Mouse (Mus musculus): ENCODE results near the gene Tmem59l. TPM values are rescaled to one million over a fixed set of nuclear protein-coding genes. Genes with fewer than 3 reads are reported as not detected.
"Not testable (repeated sequence)": the region's sequence is repeated elsewhere in the genome, so short reads cannot be mapped to it uniquely, and the experiment has no call there.

Gene Tmem59l
- polyA plus RNA-seq, 1 experiment from 2014 or later = 123 TPM

DNA sequence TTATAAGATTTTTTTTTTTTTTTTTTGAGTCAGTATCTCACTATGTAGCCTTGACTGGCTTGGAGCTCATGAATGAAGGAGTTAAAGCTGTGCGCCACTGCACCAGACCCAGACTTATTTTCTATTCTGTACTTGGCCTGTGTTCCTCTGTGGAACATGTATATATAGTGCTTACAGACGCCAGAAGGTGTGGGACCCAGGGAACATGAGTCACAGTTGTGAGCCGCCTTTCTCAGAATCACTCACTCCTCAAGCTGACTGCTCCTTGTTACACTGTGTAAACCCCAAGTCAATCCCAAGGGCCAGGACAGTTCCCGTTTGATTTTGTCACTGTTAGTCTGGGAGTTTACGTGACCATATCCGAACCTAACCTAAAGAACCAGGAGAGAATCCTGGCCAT, 31.9 kb upstream of the Tmem59l start:
- H3K4me1 ChIP-seq = peaks cover 15% of the 10 kb centered on the region
- H3K4me3 ChIP-seq = no peak overlapping the region
- WGBS = 95% methylated on average over 6 of the region's 6 CpGs
- no peak for ATAC-seq (replicated peaks)
- H3K27ac ChIP-seq = no peak overlapping the region
- H3K9ac ChIP-seq = no peak overlapping the region
- H3K27me3 ChIP-seq (replicated peaks) = no peaks in the 10 kb centered on the region
- no peaks in the 10 kb centered on the region for H3K36me3 ChIP-seq (replicated peaks)
- no peak overlapping the region for H3K4me2 ChIP-seq
- H3K9me3 ChIP-seq = no peaks in the 10 kb centered on the region

DNA sequence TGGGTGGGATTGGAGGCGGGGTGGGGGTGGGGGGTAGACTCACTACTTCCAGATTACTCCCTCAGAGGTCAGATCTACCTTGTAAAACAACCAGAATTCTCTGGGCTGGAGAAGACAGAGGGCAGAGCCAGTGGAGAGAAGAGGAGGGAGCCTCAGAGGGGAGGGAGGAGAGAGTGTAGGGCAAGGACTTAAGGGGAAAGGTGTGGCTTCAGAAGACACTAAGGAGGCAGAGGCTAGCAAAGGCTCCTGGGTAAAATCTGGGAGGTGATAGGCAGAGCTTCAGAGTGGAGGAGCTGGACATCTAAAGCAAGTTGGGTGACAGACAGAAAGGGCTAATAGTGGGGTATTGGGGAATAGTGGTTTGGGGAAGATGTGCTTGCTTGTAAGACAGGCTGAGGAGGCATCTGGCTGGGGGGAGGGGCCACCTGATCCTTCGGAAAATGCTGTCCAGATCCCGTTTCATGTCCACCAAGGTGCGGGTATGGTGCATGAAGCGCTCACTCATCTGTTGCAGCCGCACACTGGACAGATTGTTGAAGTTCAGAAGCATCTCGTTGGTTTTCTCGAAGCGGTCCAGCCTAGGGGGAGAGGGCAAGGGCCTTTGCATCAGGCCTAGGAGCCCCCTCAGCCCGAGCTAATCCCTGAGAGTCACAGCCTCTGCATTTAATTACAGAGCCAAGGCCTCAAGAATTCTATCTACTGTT, 30.9 kb upstream of the Tmem59l start:
- no peak overlapping the region for H3K4me3 ChIP-seq
- H3K9me3 ChIP-seq = no peaks in the 10 kb centered on the region
- H3K4me2 ChIP-seq = no peak overlapping the region
- 70% methylated on average over 10 of the region's 10 CpGs for WGBS
- no peak overlapping the region for H3K27ac ChIP-seq
- no peaks in the 10 kb centered on the region for H3K36me3 ChIP-seq (replicated peaks)
- H3K4me1 ChIP-seq = peaks cover 9% of the 10 kb centered on the region
- H3K9ac ChIP-seq = no peak overlapping the region
- ATAC-seq (replicated peaks) = no peak
- no peaks in the 10 kb centered on the region for H3K27me3 ChIP-seq (replicated peaks)

DNA sequence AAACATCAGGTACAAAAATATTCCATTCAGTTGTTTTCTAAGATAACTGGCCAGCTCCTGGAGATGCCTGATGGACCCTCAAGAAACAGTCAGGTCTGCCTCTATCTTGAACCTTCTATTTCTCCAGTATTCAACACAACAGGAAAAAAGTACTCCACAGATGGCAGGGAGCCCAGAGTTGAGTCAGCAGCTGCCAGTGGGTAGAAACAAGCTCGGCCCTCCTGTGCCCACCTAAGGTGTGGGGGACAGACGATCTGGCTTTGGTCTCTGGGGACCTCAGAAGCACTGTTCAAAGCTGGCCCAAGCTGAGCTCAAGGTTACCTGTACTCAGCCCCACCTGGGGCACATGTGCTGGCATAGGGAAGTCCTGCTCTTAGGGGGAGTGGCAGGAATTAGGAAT, 26.3 kb upstream of the Tmem59l start:
- Histone ChIP-seq H3K9ac (no peak overlapping the region), H3K27me3 (replicated peaks) (no peaks in the 10 kb centered on the region), H3K27ac (no peak overlapping the region), H3K4me2 (no peak overlapping the region), H3K4me3 (no peak overlapping the region), H3K36me3 (replicated peaks) (no peaks in the 10 kb centered on the region), H3K9me3 (no peaks in the 10 kb centered on the region), H3K4me1 (peaks cover 20% of the 10 kb centered on the region)
- ATAC-seq (replicated peaks) = no peak
- WGBS = 83% methylated on average over 2 of the region's 2 CpGs

DNA sequence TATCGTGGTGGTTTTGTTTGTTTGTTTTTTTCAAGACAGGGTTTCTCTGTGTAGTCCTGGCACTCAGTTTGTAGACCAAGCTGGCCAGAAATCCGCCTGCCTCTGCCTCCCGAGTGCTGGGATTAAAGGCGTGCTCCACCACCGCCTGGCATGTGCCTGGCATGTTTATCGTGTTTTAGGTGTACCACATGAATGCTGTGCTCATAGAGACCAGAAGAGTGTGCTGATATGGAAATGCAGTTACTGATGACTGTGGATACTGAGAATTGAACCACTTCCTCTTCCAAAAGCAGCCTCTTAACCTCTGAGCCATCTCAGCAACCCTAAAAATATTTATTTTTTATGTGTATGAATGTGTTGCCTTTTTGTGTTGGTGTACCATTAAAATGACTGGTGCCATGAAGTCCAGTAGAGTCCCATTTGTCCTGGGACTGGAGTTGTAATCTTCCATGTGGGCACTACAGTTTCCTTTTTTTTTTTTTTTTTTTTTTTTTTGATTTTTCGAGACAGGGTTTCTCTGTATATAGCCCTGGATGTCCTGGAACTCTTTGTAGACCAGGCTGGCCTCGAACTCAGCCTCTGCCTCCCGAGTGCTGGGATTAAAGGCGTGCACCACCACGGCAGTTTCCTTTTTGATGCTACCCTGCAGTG, 25.2 kb upstream of the Tmem59l start:
- Histone ChIP-seq H3K27ac (no peak overlapping the region), H3K9me3 (no peaks in the 10 kb centered on the region), H3K9ac (no peak overlapping the region), H3K36me3 (replicated peaks) (peaks cover 7% of the 10 kb centered on the region; the same call in 1 of the 2 replicates), H3K27me3 (replicated peaks) (no peaks in the 10 kb centered on the region), H3K4me3 (no peak overlapping the region), H3K4me1 (peaks cover 22% of the 10 kb centered on the region), H3K4me2 (no peak overlapping the region)
- ATAC-seq (replicated peaks) = no peak
- 90% methylated on average over 11 of the region's 11 CpGs for WGBS

DNA sequence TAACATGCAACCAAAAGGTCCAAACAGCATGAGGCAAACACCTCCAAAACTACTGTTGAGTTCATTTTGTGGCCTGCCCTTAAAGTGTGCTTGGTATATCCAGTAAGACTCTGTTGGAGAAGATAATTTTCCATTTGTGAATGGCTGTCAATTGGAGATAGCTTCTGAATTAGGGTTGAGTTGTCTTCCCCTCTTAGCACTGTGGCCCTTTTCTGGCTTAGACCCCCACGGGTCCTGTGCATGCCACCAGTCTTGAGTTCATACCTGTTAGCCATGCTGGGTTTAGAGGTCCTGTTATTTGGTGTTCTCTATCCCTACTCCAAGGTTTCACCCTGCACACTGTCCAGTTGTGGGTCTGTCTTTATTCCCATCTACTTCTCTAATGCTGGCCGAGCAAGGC, 24.6 kb upstream of the Tmem59l start:
- WGBS = 92% methylated on average over 2 of the region's 2 CpGs
- peaks cover 25% of the 10 kb centered on the region for H3K4me1 ChIP-seq
- no peaks in the 10 kb centered on the region for H3K27me3 ChIP-seq (replicated peaks)
- no peak overlapping the region for H3K27ac ChIP-seq
- no peak overlapping the region for H3K4me2 ChIP-seq
- peaks cover 8% of the 10 kb centered on the region; the same call in 1 of the 2 replicates for H3K36me3 ChIP-seq (replicated peaks)
- H3K4me3 ChIP-seq = no peak overlapping the region
- no peak overlapping the region for H3K9ac ChIP-seq
- H3K9me3 ChIP-seq = no peaks in the 10 kb centered on the region
- no peak for ATAC-seq (replicated peaks)

DNA sequence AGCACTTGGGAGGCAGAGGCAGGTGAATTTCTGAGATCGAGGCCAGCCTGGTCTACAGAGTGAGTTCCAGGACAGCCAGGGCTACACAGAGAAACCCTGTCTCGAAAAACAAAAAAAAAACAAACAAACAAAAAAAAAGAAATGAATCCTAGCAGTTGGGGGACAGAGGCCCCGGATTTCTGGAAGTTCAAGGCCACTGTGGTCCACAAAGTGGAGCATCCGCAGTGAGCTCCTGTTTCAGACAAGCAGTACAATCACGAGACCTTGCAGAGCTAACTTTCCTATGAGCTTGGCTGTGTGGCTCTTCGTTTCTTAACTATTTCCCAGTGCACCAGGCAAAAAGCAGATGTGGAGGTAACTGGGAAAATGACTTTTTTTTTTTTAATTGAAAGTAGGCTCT, 24.0 kb upstream of the Tmem59l start:
- Histone ChIP-seq H3K4me1 (peaks cover 27% of the 10 kb centered on the region), H3K4me3 (peak overlapping the region; percentile 88), H3K4me2 (peak overlapping the region; percentile 95), H3K27ac (peak overlapping the region; percentile 97)
- not testable (repeated sequence) for H3K9ac ChIP-seq; H3K36me3 ChIP-seq (replicated peaks); ATAC-seq (replicated peaks); H3K9me3 ChIP-seq; H3K27me3 ChIP-seq (replicated peaks)
- WGBS = 91% methylated on average over 6 of the region's 6 CpGs

DNA sequence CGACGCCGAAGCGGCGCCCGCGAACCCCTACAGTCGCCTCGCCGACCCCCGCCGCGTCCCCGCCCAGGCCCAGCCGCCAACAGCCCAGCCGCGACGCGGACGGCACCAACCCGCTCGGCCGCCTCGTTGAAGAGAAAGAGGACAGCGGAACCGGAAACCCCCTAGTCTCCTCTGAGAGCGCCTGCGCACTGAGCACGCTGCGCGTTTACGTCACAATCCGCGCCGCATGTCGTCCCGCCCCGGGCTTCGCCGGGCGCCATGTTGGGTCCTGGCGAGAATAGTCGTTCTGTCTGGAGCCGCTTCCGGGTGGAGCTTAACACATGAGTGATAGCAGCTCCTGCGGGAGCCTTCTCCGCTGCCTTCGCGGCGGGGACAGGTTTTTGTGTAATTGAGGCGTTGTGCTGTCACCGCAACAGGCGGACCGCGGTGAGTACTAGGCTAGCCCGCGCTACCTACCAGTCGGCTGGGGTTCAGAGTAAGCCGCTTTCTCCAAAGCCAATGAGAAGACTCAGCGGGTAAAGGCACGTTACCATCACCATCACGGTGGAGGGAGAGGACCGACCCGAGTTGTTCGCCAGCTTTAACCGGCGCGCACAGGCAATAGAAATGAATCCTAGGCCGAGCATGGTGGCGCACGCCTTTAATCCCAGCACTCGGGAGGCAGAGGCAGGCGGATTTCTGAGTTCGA, 23.2 kb upstream of the Tmem59l start, which contains the start of gene Uba52:
TSS of gene Uba52 (minus strand) at position 574 of the 688 bp plus-strand sequence.
- 1% methylated on average over 74 of the region's 74 CpGs for WGBS
- Histone ChIP-seq H3K4me1 (peaks cover 33% of the 10 kb centered on the region), H3K27ac (peak within 1 kb of the TSS; percentile 97), H3K27me3 (replicated peaks) (no peaks in the 10 kb centered on the region), H3K4me3 (peak within 1 kb of the TSS; percentile 88), H3K9ac (peak within 1 kb of the TSS; percentile 88), H3K4me2 (peak within 1 kb of the TSS; percentile 95), H3K36me3 (replicated peaks) (peaks cover 8% of the 10 kb centered on the region; the same call in 1 of the 2 replicates), H3K9me3 (no peaks in the 10 kb centered on the region)
- peak; percentile 86 for ATAC-seq (replicated peaks)

DNA sequence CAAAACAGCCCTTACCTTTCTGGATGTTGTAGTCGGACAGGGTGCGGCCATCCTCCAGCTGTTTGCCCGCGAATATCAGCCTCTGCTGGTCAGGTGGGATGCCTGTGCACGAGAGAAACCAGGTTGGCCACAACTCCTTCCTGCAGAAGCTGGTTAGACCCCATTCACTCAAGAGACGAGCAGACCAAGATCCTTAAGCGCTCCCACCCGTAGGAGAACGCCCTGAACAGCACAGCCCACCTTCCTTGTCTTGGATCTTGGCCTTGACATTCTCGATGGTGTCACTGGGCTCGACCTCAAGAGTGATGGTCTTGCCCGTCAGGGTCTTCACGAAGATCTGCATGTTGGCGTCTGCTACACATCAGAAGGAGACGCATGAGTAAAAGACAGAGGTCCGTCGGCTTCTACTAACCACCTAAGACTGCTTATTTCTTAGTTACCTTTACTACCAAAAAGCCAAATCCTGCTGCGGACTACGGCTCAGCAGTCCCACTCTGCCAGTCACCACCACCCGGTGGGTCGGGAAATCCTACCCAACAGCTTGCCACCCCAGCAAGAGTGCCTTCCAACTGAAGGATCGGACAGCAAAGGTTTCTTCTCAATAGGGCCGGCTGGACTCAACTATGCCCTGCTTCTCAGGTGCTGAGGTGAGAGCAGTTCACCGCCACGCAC, 22.3 kb upstream of the Tmem59l start:
- H3K4me1 ChIP-seq = peaks cover 41% of the 10 kb centered on the region
- 12% methylated on average over 25 of the region's 25 CpGs for WGBS
- peak overlapping the region; percentile 97; the same call in 1 of the 2 replicates for H3K27ac ChIP-seq
- H3K4me3 ChIP-seq = peak overlapping the region; percentile 88
- H3K36me3 ChIP-seq (replicated peaks) = peaks cover 8% of the 10 kb centered on the region; the same call in 1 of the 2 replicates
- H3K9me3 ChIP-seq = no peaks in the 10 kb centered on the region
- peak overlapping the region; percentile 88 for H3K9ac ChIP-seq
- H3K4me2 ChIP-seq = peak overlapping the region; percentile 95
- H3K27me3 ChIP-seq (replicated peaks) = no peaks in the 10 kb centered on the region
- no peak for ATAC-seq (replicated peaks)

DNA sequence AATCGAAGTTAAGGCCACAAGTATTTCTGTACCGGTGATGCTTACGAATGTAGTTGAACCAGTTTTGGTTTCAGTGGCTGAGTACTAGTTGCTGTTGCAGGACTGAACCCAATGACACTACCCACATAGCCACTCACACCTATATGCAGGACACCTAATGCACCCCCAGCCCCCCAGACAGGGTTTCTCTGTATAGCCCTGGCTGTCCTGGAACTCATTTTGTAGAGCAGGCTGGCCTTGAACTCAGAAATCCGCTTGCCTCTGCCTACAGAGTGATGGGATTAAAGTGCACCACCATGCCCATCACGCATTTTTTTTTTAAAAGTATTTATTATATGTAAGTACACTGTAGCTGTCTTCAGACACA, 19.9 kb upstream of the Tmem59l start:
- peaks cover 8% of the 10 kb centered on the region; the same call in 1 of the 2 replicates for H3K36me3 ChIP-seq (replicated peaks)
- no peak for ATAC-seq (replicated peaks)
- H3K27ac ChIP-seq = peak overlapping the region; percentile 95
- H3K9me3 ChIP-seq = no peaks in the 10 kb centered on the region
- peaks cover 55% of the 10 kb centered on the region for H3K4me1 ChIP-seq
- H3K9ac ChIP-seq = no peak overlapping the region
- WGBS = 62% methylated on average over 5 of the region's 5 CpGs
- H3K27me3 ChIP-seq (replicated peaks) = peaks cover 23% of the 10 kb centered on the region
- peak overlapping the region; percentile 87; the same call in 1 of the 2 replicates for H3K4me2 ChIP-seq
- peak overlapping the region; percentile 80; the same call in 1 of the 2 replicates for H3K4me3 ChIP-seq

DNA sequence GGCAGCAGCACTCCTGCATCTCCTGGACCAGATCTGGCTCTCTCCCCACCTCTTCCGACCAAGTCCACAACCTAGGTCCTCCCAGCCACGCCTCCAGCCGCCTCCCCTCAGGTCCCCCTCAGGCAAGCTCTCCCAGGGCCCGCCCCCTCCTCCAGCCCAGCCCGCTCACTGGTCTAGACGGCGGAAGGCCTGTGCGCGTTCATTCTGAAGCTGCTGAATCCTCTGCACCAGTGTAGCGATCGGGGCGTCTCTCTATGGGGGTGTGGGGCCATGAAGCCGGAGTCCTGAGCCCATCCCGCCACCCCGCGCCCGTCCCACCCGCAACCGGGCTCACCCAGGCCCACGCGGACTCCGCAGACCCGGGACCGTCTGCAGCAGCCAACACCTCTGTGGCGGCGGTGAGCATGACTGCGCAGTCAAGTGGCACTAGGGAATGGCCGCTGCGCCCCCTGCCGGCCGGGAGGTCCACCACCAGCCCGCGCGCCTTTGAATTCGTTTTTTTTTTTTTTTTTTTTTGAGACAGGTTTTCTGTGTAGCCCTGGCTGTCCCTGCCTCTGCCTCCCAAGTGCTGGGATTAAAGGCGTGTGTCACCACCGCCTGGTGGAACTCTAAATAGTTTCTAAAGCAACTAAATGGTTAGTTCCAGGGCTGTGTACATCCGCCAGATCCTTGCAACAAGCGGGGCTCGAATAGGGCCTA, 19.3 kb upstream of the Tmem59l start, which contains the start of gene Rex1bd:
TSS of gene Rex1bd (minus strand) at position 425 of the 699 bp plus-strand sequence.
- Histone ChIP-seq H3K27ac (peak within 1 kb of the TSS; percentile 95), H3K27me3 (replicated peaks) (peaks cover 28% of the 10 kb centered on the region), H3K4me2 (peak within 1 kb of the TSS; percentile 87), H3K9me3 (no peaks in the 10 kb centered on the region), H3K9ac (peak within 1 kb of the TSS; percentile 92), H3K4me3 (peak within 1 kb of the TSS; percentile 80), H3K36me3 (replicated peaks) (peaks cover 8% of the 10 kb centered on the region; the same call in 1 of the 2 replicates), H3K4me1 (peaks cover 53% of the 10 kb centered on the region)
- ATAC-seq (replicated peaks) = peak; percentile 83
- WGBS = 3% methylated on average over 40 of the region's 40 CpGs

DNA sequence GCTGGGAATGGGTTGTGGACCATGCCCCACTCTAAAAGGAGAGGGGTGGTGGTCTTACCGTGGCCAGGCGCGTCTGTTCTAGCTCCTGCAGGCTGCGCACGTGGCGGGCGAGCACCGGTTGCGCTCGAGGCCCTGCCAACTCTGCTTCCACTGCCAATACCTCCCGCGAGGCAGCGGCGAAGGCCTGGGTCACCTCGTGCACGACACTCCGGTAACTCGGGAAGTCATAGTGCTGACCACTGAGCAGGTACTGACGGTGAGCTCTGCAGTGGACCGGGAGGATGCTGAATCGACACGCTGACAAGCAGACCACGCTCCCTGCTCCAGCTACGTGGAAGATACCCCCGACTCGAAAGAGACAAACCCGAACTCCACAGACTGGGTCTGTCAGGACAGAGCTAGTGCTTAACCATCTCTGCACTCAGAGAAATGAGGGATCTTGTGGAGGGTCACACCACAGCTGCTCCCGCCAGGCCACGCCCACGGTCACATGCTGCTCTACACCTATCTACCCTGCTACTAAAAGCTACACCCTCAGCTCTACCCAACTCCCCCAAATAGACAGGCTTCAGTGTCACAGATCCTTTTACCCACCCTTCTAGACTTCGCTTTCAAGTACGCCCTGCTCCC, 18.7 kb upstream of the Tmem59l start:
- peaks cover 35% of the 10 kb centered on the region for H3K27me3 ChIP-seq (replicated peaks)
- ATAC-seq (replicated peaks) = peak; percentile 28
- H3K4me3 ChIP-seq = peak overlapping the region; percentile 80
- no peaks in the 10 kb centered on the region for H3K9me3 ChIP-seq
- 35% methylated on average over 32 of the region's 32 CpGs for WGBS
- peaks cover 52% of the 10 kb centered on the region for H3K4me1 ChIP-seq
- peak overlapping the region; percentile 95 for H3K27ac ChIP-seq
- H3K36me3 ChIP-seq (replicated peaks) = peaks cover 8% of the 10 kb centered on the region; the same call in 1 of the 2 replicates
- peak overlapping the region; percentile 92 for H3K9ac ChIP-seq
- H3K4me2 ChIP-seq = peak overlapping the region; percentile 87
